Mouse (Mus musculus) c-Kit-positive CD71-negative TER-119-negative erythroid progenitor cells, embryonic 14.5 days (primary cell): Measurements from ENCODE around the gene Tldc2.

Experiments
- DNase-seq: peaks from one replicate; pipeline ENCODE4 v3.0.0-alpha.2; 2013; ENCODE audit warnings: low read depth

Gene Tldc2

GRCm38 (mm10) chr2:157129096-157129495 lies 42.2 kb downstream of the Tldc2 start:
- no peak for DNase-seq

GRCm38 (mm10) chr2:157129601-157130164 lies 42.8 kb downstream of the Tldc2 start:
- DNase-seq, result no peak

GRCm38 (mm10) chr2:157130813-157131514 lies 44.1 kb downstream of the Tldc2 start:
- no peak for DNase-seq

GRCm38 (mm10) chr2:157132086-157132485 lies 45.2 kb downstream of the Tldc2 start:
- DNase-seq, result no peak

GRCm38 (mm10) chr2:157132686-157133540 lies 46.1 kb downstream of the Tldc2 start:
- no peak for DNase-seq

GRCm38 (mm10) chr2:157133769-157134478 lies 47.1 kb downstream of the Tldc2 start:
- no peak for DNase-seq

GRCm38 (mm10) chr2:157134479-157134931 lies 47.6 kb downstream of the Tldc2 start:
- no peak for DNase-seq

- peak; percentile 97 for DNase-seq
These were observed 48.2 kb downstream of the Tldc2 start, which contains the start of gene Samhd1 for GRCm38 (mm10) chr2:157135014-157135413. Samhd1 (minus strand) TSS chr2:157135265.

- DNase-seq, result no peak
These were observed 48.8 kb downstream of the Tldc2 start for GRCm38 (mm10) chr2:157135529-157136120.

GRCm38 (mm10) chr2:157136176-157136575 lies 49.3 kb downstream of the Tldc2 start:
- no peak for DNase-seq

- DNase-seq, result no peak
These were observed 49.8 kb downstream of the Tldc2 start for GRCm38 (mm10) chr2:157136646-157137045.

- no peak for DNase-seq
These were observed 51.3 kb downstream of the Tldc2 start for GRCm38 (mm10) chr2:157137959-157138731.

GRCm38 (mm10) chr2:157138808-157139207 lies 52.0 kb downstream of the Tldc2 start:
- DNase-seq, result no peak

GRCm38 (mm10) chr2:157139251-157139802 lies 52.5 kb downstream of the Tldc2 start:
- no peak for DNase-seq

- no peak for DNase-seq
These were observed 55.1 kb downstream of the Tldc2 start for GRCm38 (mm10) chr2:157141962-157142361.

GRCm38 (mm10) chr2:157144132-157144531 lies 57.3 kb downstream of the Tldc2 start:
- no peak for DNase-seq

GRCm38 (mm10) chr2:157145173-157145572 lies 58.3 kb downstream of the Tldc2 start:
- DNase-seq, result no peak
